Mouse (Mus musculus): Measurements from ENCODE around the gene Rfx8.

DNA sequence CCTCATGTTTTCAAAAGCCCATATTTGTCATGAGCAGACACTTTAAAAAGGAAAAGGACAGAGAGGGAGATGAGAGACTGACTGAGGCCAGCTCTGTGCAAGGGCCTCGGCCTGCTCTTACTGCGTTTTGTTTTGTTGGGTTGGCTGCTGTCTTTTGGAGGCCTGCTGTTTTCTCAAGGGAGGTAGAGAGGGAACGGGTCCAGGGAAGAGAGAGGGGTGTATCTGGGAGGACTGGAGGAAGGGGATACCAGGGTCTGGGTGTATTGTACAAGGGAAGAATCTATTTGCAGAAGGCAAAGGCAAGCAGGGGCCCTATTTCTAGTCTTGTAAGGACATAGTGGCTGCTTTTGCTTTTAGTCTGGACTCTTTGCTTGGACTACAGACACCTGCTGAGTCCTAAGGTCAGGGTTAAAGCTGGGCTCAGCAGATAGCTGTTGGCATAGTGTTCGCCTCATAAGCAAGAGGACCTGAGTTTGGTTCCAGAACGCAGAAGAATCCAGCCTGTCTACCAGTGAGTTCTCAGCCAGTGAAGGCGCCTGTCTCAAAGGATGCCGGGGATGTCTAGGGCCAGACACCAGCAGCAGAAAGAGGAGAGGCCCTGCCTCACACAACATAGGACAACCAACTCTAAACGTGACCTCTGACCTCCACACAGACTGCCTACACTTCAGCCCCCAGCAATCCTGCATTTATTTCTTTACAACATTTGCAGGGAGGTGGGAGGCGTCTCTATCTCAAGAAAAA, 48.3 kb downstream of the Rfx8 start:
- TF ChIP-seq POLR2A (IDR thresholded peaks at IDR 0.05; ENCODE audit: low read depth, low read length) = no peak
- no peak for TF ChIP-seq CTCF (conservative IDR thresholded peaks at IDR 0.05; ENCODE audit: insufficient read depth, insufficient read length, low read depth, low read length)
